Mouse (Mus musculus): ENCODE results near the gene Pank1. TPM values are rescaled to one million over a fixed set of nuclear protein-coding genes. Genes with fewer than 3 reads are reported as not detected.

Gene Pank1
- polyA plus RNA-seq, 1 experiment from 2014 or later = 10.4 TPM

DNA sequence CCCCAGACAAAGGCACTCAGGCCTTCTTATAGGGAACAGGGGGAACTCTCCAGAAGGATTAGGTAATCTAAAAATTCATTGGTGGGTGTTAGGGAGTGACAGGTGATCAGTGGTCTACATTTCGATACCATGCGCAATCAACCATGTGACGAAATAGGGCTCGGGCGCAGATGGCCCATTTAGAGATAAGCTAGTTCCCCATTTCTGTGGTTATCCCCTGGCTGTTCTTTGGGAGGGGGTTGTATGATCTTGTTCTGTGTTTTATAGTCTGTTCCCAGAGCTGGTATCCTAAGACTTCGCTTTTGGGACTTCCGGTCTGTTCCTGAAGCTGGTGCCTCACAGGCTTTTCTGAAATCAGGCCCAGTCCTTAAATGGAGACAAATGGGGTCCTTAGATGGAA is 26.2 kb upstream of the Pank1 start:
- Histone ChIP-seq H3K27me3 (ENCODE audit: control insufficient read depth, insufficient read depth, low read length) (no peaks in the 10 kb centered on the region), H3K27ac (ENCODE audit: low read depth, low read length) (no peak overlapping the region), H3K9me3 (ENCODE audit: control insufficient read depth, low read length) (no peaks in the 10 kb centered on the region), H3K4me1 (ENCODE audit: control insufficient read depth, insufficient read depth, low read length) (no peaks in the 10 kb centered on the region), H3K4me3 (ENCODE audit: low read depth, low read length) (no peak overlapping the region), H3K36me3 (ENCODE audit: control insufficient read depth, insufficient read depth, low read length) (no peaks in the 10 kb centered on the region), H3K9ac (ENCODE audit: low read length) (no peak overlapping the region), H3K4me2 (no peak overlapping the region)
- 95% methylated on average over 7 of the region's 7 CpGs for WGBS
- no peak for ATAC-seq (ENCODE audit: low FRiP score)
- DNase-seq (ENCODE audit: low spot score, missing footprints) = no peak

- Histone ChIP-seq H3K4me3 (ENCODE audit: low read depth, low read length) (no peak overlapping the region), H3K4me1 (ENCODE audit: control insufficient read depth, insufficient read depth, low read length) (no peaks in the 10 kb centered on the region), H3K36me3 (ENCODE audit: control insufficient read depth, insufficient read depth, low read length) (no peaks in the 10 kb centered on the region), H3K27me3 (ENCODE audit: control insufficient read depth, insufficient read depth, low read length) (no peaks in the 10 kb centered on the region), H3K4me2 (no peak overlapping the region), H3K9me3 (ENCODE audit: control insufficient read depth, low read length) (no peaks in the 10 kb centered on the region), H3K27ac (ENCODE audit: low read depth, low read length) (no peak overlapping the region), H3K9ac (ENCODE audit: low read length) (no peak overlapping the region)
- DNase-seq (ENCODE audit: low spot score, missing footprints) = no peak
- 83% methylated on average over 5 of the region's 5 CpGs for WGBS
- ATAC-seq (ENCODE audit: low FRiP score) = no peak
Measured at GRCm38 (mm10) chr19:34904032-34904431, 24.8 kb upstream of the Pank1 start.

GRCm38 (mm10) chr19:34901735-34902134 is 22.5 kb upstream of the Pank1 start:
- DNase-seq (ENCODE audit: low spot score, missing footprints) (no peak), ATAC-seq (ENCODE audit: low FRiP score) (no peak)
- no peaks in the 10 kb centered on the region for H3K36me3 ChIP-seq (ENCODE audit: control insufficient read depth, insufficient read depth, low read length)
- 85% methylated on average over 2 of the region's 2 CpGs for WGBS
- H3K9me3 ChIP-seq (ENCODE audit: control insufficient read depth, low read length) = no peaks in the 10 kb centered on the region
- H3K9ac ChIP-seq (ENCODE audit: low read length) = no peak overlapping the region
- H3K27ac ChIP-seq (ENCODE audit: low read depth, low read length) = no peak overlapping the region
- H3K4me3 ChIP-seq (ENCODE audit: low read depth, low read length) = no peak overlapping the region
- no peaks in the 10 kb centered on the region for H3K4me1 ChIP-seq (ENCODE audit: control insufficient read depth, insufficient read depth, low read length)
- H3K4me2 ChIP-seq = no peak overlapping the region
- H3K27me3 ChIP-seq (ENCODE audit: control insufficient read depth, insufficient read depth, low read length) = no peaks in the 10 kb centered on the region

DNA sequence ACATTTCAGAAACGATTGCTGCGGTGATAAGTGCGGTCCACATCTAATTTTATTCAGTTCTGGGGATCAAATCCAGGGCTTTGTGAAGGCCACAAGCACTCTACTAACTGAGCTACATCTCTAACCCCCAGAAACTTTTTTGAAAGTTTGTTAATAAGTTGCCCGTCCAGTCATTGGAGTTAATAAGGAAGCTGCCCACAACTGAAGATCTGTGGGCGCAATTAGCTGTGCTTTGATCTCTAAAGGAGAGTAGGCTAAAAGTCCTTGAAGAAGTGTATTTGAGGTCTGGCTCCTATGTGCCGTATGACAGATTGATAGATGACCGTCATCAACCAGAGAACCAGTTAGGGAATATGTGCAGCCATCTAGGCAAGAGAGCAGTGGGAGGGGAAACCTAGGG is 22.0 kb upstream of the Pank1 start:
- ATAC-seq (ENCODE audit: low FRiP score) = no peak
- no peaks in the 10 kb centered on the region for H3K9me3 ChIP-seq (ENCODE audit: control insufficient read depth, low read length)
- H3K4me3 ChIP-seq (ENCODE audit: low read depth, low read length) = no peak overlapping the region
- WGBS = 93% methylated on average over 7 of the region's 7 CpGs
- DNase-seq (ENCODE audit: low spot score, missing footprints) = no peak
- no peaks in the 10 kb centered on the region for H3K4me1 ChIP-seq (ENCODE audit: control insufficient read depth, insufficient read depth, low read length)
- no peaks in the 10 kb centered on the region for H3K27me3 ChIP-seq (ENCODE audit: control insufficient read depth, insufficient read depth, low read length)
- no peaks in the 10 kb centered on the region for H3K36me3 ChIP-seq (ENCODE audit: control insufficient read depth, insufficient read depth, low read length)
- no peak overlapping the region for H3K9ac ChIP-seq (ENCODE audit: low read length)
- no peak overlapping the region for H3K4me2 ChIP-seq
- no peak overlapping the region for H3K27ac ChIP-seq (ENCODE audit: low read depth, low read length)

GRCm38 (mm10) chr19:34898941-34899340 is 19.7 kb upstream of the Pank1 start:
- no peaks in the 10 kb centered on the region for H3K9me3 ChIP-seq (ENCODE audit: control insufficient read depth, low read length)
- 88% methylated on average over 4 of the region's 4 CpGs for WGBS
- no peak overlapping the region for H3K4me2 ChIP-seq
- no peak for DNase-seq (ENCODE audit: low spot score, missing footprints)
- no peaks in the 10 kb centered on the region for H3K4me1 ChIP-seq (ENCODE audit: control insufficient read depth, insufficient read depth, low read length)
- no peaks in the 10 kb centered on the region for H3K36me3 ChIP-seq (ENCODE audit: control insufficient read depth, insufficient read depth, low read length)
- no peaks in the 10 kb centered on the region for H3K27me3 ChIP-seq (ENCODE audit: control insufficient read depth, insufficient read depth, low read length)
- no peak overlapping the region for H3K4me3 ChIP-seq (ENCODE audit: low read depth, low read length)
- H3K9ac ChIP-seq (ENCODE audit: low read length) = no peak overlapping the region
- ATAC-seq (ENCODE audit: low FRiP score) = no peak
- no peak overlapping the region for H3K27ac ChIP-seq (ENCODE audit: low read depth, low read length)

GRCm38 (mm10) chr19:34897082-34897965 is 18.1 kb upstream of the Pank1 start:
- Histone ChIP-seq H3K9me3 (ENCODE audit: control insufficient read depth, low read length) (no peaks in the 10 kb centered on the region), H3K27me3 (ENCODE audit: control insufficient read depth, insufficient read depth, low read length) (no peaks in the 10 kb centered on the region), H3K9ac (ENCODE audit: low read length) (no peak overlapping the region), H3K4me1 (ENCODE audit: control insufficient read depth, insufficient read depth, low read length) (no peaks in the 10 kb centered on the region), H3K36me3 (ENCODE audit: control insufficient read depth, insufficient read depth, low read length) (no peaks in the 10 kb centered on the region), H3K4me2 (no peak overlapping the region), H3K27ac (ENCODE audit: low read depth, low read length) (no peak overlapping the region), H3K4me3 (ENCODE audit: low read depth, low read length) (no peak overlapping the region)
- 93% methylated on average over 15 of the region's 15 CpGs for WGBS
- ATAC-seq (ENCODE audit: low FRiP score) (no peak), DNase-seq (ENCODE audit: low spot score, missing footprints) (no peak)

- Histone ChIP-seq H3K4me3 (ENCODE audit: low read depth, low read length) (no peak overlapping the region), H3K27me3 (ENCODE audit: control insufficient read depth, insufficient read depth, low read length) (no peaks in the 10 kb centered on the region), H3K27ac (ENCODE audit: low read depth, low read length) (no peak overlapping the region), H3K9ac (ENCODE audit: low read length) (no peak overlapping the region), H3K4me1 (ENCODE audit: control insufficient read depth, insufficient read depth, low read length) (no peaks in the 10 kb centered on the region), H3K4me2 (no peak overlapping the region), H3K36me3 (ENCODE audit: control insufficient read depth, insufficient read depth, low read length) (no peaks in the 10 kb centered on the region), H3K9me3 (ENCODE audit: control insufficient read depth, low read length) (no peaks in the 10 kb centered on the region)
- 84% methylated on average over 4 of the region's 4 CpGs for WGBS
- DNase-seq (ENCODE audit: low spot score, missing footprints) (no peak), ATAC-seq (ENCODE audit: low FRiP score) (no peak)
Measured at GRCm38 (mm10) chr19:34895082-34895481, 15.8 kb upstream of the Pank1 start.

GRCm38 (mm10) chr19:34891590-34891989 is 12.3 kb upstream of the Pank1 start:
- 93% methylated on average over 1 of the region's 1 CpGs for WGBS
- no peak for ATAC-seq (ENCODE audit: low FRiP score)

GRCm38 (mm10) chr19:34890981-34891380 is 11.7 kb upstream of the Pank1 start:
- H3K4me2 ChIP-seq = no peak overlapping the region
- H3K27me3 ChIP-seq (ENCODE audit: control insufficient read depth, insufficient read depth, low read length) = no peaks in the 10 kb centered on the region
- no peak overlapping the region for H3K4me3 ChIP-seq (ENCODE audit: low read depth, low read length)
- DNase-seq (ENCODE audit: low spot score, missing footprints) (no peak), ATAC-seq (ENCODE audit: low FRiP score) (no peak)
- H3K4me1 ChIP-seq (ENCODE audit: control insufficient read depth, insufficient read depth, low read length) = no peaks in the 10 kb centered on the region
- no peak overlapping the region for H3K9ac ChIP-seq (ENCODE audit: low read length)
- WGBS = 76% methylated on average over 3 of the region's 3 CpGs
- no peaks in the 10 kb centered on the region for H3K36me3 ChIP-seq (ENCODE audit: control insufficient read depth, insufficient read depth, low read length)
- H3K27ac ChIP-seq (ENCODE audit: low read depth, low read length) = no peak overlapping the region
- no peaks in the 10 kb centered on the region for H3K9me3 ChIP-seq (ENCODE audit: control insufficient read depth, low read length)

More at GRCm38 (mm10) chr19:34891590-34891989, 12.3 kb upstream of the Pank1 start:
- Histone ChIP-seq H3K9me3 (ENCODE audit: control insufficient read depth, low read length) (no peaks in the 10 kb centered on the region), H3K4me2 (no peak overlapping the region), H3K9ac (ENCODE audit: low read length) (no peak overlapping the region), H3K27ac (ENCODE audit: low read depth, low read length) (no peak overlapping the region), H3K27me3 (ENCODE audit: control insufficient read depth, insufficient read depth, low read length) (no peaks in the 10 kb centered on the region), H3K36me3 (ENCODE audit: control insufficient read depth, insufficient read depth, low read length) (no peaks in the 10 kb centered on the region), H3K4me3 (ENCODE audit: low read depth, low read length) (no peak overlapping the region), H3K4me1 (ENCODE audit: control insufficient read depth, insufficient read depth, low read length) (no peaks in the 10 kb centered on the region)
- DNase-seq (ENCODE audit: low spot score, missing footprints) = no peak

Data from midbrain, embryonic 11.5 days (tissue).